Mouse (Mus musculus): ENCODE data around the gene Gng4. TPM values are rescaled to one million over a fixed set of nuclear protein-coding genes. Genes with fewer than 3 reads are reported as not detected.

Gng4 gene
- total and polyA plus RNA-seq, 3 experiments = not detected

GRCm38 (mm10) chr13:13847075-13847599 lies 63.3 kb downstream of the Gng4 start (continued):
- no peak for TF ChIP-seq POLR2AphosphoS5 (IDR thresholded peaks at IDR 0.05; ENCODE audit: borderline replicate concordance, low read depth, low read length)
- no peak for TF ChIP-seq RAD21 (IDR thresholded peaks at IDR 0.05; ENCODE audit: low read depth, low read length)
- no peak for TF ChIP-seq NRF1 (IDR thresholded peaks at IDR 0.05; ENCODE audit: insufficient read depth, low read depth, low read length, poor library complexity, severe bottlenecking)
- peak; percentile 53 for TF ChIP-seq TCF12 (IDR thresholded peaks at IDR 0.05; ENCODE audit: low read depth, low read length)
- no peak for TF ChIP-seq JUND (IDR thresholded peaks at IDR 0.05; ENCODE audit: low read depth, low read length)
- no peak for TF ChIP-seq HCFC1 (IDR thresholded peaks at IDR 0.05; ENCODE audit: low read depth, low read length)
- TF ChIP-seq GATA1 (IDR thresholded peaks at IDR 0.05; ENCODE audit: low read depth, low read length) = peak; percentile 57
- TF ChIP-seq ZNF384 (IDR thresholded peaks at IDR 0.05; ENCODE audit: low read depth, low read length) = no peak
- no peak; the same call in none of the 2 replicates for TF ChIP-seq MXI1 (IDR thresholded peaks at IDR 0.05; ENCODE audit: low read depth, low read length)
- no peak for TF ChIP-seq ZC3H11A (IDR thresholded peaks at IDR 0.05; ENCODE audit: low read depth, low read length)
- TF ChIP-seq USF1 (IDR thresholded peaks at IDR 0.05; ENCODE audit: low read depth, low read length) = no peak
- peak; percentile 50 for TF ChIP-seq SIN3A (IDR thresholded peaks at IDR 0.05; ENCODE audit: low read length)
- no peak for TF ChIP-seq ZMIZ1 (IDR thresholded peaks at IDR 0.05; ENCODE audit: low read depth, low read length)
- TF ChIP-seq KAT2A (conservative IDR thresholded peaks at IDR 0.05; ENCODE audit: low read depth, low read length) = no peak
- no peak for TF ChIP-seq USF2 (IDR thresholded peaks at IDR 0.05; ENCODE audit: borderline replicate concordance in 1 of 2, insufficient read depth in 1 of 2, low read depth in 1 of 2, low read length in 2 of 2)
- no peak for TF ChIP-seq GABPA (IDR thresholded peaks at IDR 0.05; ENCODE audit: low read depth, low read length)
- TF ChIP-seq CTCF (IDR thresholded peaks at IDR 0.05 in 2 of 3, conservative IDR thresholded peaks at IDR 0.05 in 1 of 3; ENCODE audit: control insufficient read depth in 1 of 3, insufficient read depth in 1 of 3, low read depth in 2 of 3, low read length in 3 of 3, poor library complexity in 1 of 3, severe bottlenecking in 1 of 3) = no peak

GRCm38 (mm10) chr13:13857190-13857589 lies 73.3 kb downstream of the Gng4 start:
- no peak for DNase-seq (ENCODE audit: low read depth, low spot score)
- no peaks in the 10 kb centered on the region for H3K27me3 ChIP-seq (ENCODE audit: control insufficient read depth in 1 of 2, insufficient read depth in 2 of 2, low read length in 2 of 2)
- no peak overlapping the region for H3K27ac ChIP-seq (ENCODE audit: control insufficient read depth, low read depth, low read length)
- H3K9ac ChIP-seq (ENCODE audit: control insufficient read depth, low read depth, low read length, poor library complexity, severe bottlenecking) = no peak overlapping the region
- H3K4me3 ChIP-seq (ENCODE audit: control insufficient read depth in 1 of 2, insufficient read depth in 1 of 2, low read depth in 2 of 2, low read length in 2 of 2) = no peak overlapping the region
- H3K9me3 ChIP-seq (replicated peaks; ENCODE audit: insufficient read depth, low read length) = no peaks in the 10 kb centered on the region
- no peaks in the 10 kb centered on the region for H3K79me2 ChIP-seq (ENCODE audit: control insufficient read depth, insufficient read depth, low read length, poor library complexity)
- no peaks in the 10 kb centered on the region for H3K36me3 ChIP-seq (ENCODE audit: control insufficient read depth in 1 of 2, insufficient read depth in 2 of 2, low read length in 2 of 2)
- TF ChIP-seq MAFK (IDR thresholded peaks at IDR 0.05; ENCODE audit: borderline replicate concordance, low read depth, low read length) = no peak
- TF ChIP-seq EP300 (IDR thresholded peaks at IDR 0.05; ENCODE audit: low read depth in 1 of 2, low read length in 2 of 2) = no peak
- no peak for TF ChIP-seq UBTF (IDR thresholded peaks at IDR 0.05; ENCODE audit: borderline replicate concordance, insufficient read depth, low read depth, low read length)
- TF ChIP-seq TBP (IDR thresholded peaks at IDR 0.05; ENCODE audit: low read depth, low read length) = no peak
- TF ChIP-seq MXI1 (IDR thresholded peaks at IDR 0.05; ENCODE audit: low read depth, low read length) = no peak
- no peak for TF ChIP-seq POLR2A (IDR thresholded peaks at IDR 0.05; ENCODE audit: control insufficient read depth in 1 of 2, insufficient read depth in 1 of 2, low read depth in 1 of 2, low read length in 2 of 2, poor library complexity in 1 of 2)
- no peak for TF ChIP-seq ZKSCAN1 (IDR thresholded peaks at IDR 0.05; ENCODE audit: low read depth, low read length)
- TF ChIP-seq TAL1 (IDR thresholded peaks at IDR 0.05; ENCODE audit: low read length) = no peak
- no peak for TF ChIP-seq GABPA (IDR thresholded peaks at IDR 0.05; ENCODE audit: low read depth, low read length)
- H3K4me1 ChIP-seq (ENCODE audit: control insufficient read depth in 1 of 2, insufficient read depth in 2 of 2, low read length in 2 of 2) = no peaks in the 10 kb centered on the region

Data from MEL (cell line).